Mouse (Mus musculus): ENCODE results near the gene Wbp1.
A peak's percentile ranks its signal among the peaks of the same experiment; 100 is the strongest.

The Wbp1 gene

GRCm38 (mm10) chr6:83136881-83137575, 15.7 kb upstream of the Wbp1 start:
- Histone ChIP-seq H3K27me3 (ENCODE audit: insufficient read depth, low read length) (peaks cover 77% of the 10 kb centered on the region), H3K4me1 (replicated peaks; ENCODE audit: low read depth, low read length) (peaks cover 48% of the 10 kb centered on the region), H3K9me3 (ENCODE audit: low read length) (peaks cover 5% of the 10 kb centered on the region; the same call in 1 of the 2 replicates), H3K36me3 (ENCODE audit: insufficient read depth, low read length) (no peaks in the 10 kb centered on the region), H3K4me3 (replicated peaks; ENCODE audit: low read length) (peak overlapping the region; percentile 69)
- TF ChIP-seq CTCF (conservative IDR thresholded peaks at IDR 0.05; ENCODE audit: low read length) (no peak), POU5F1 (IDR thresholded peaks at IDR 0.05; ENCODE audit: borderline replicate concordance, low read length) (no peak), NANOG (IDR thresholded peaks at IDR 0.05; ENCODE audit: borderline replicate concordance, low read length) (no peak)

DNA sequence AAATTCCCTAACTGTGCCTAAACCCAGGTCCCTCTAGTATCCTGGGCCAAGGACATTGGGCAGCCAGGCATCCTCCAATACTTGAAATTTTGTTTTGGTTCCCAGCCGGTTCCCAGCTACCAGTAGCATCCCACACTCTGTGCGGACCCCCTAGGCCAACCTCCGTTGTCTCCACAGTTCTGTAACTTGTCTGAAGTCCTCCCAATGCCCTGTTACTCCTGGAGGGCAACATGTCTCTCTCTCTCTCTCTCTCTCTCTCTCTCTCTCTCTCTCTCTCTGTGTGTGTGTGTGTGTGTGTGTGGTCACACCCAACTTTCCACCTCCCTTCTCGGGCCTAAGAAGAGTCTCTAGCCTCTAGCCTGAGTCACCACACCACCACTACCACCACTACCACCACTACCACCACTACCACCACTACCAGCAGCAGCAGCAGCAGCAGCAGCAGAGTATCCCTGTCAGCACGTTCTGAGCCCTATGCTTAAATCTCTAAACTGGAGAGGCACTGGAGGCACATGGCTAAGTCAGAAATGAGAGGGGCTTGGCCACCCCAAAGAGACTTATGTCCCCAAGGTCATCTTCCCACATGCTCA, 15.0 kb upstream of the Wbp1 start:
- no peak for TF ChIP-seq CTCF (conservative IDR thresholded peaks at IDR 0.05; ENCODE audit: low read length)
- TF ChIP-seq POU5F1 (IDR thresholded peaks at IDR 0.05; ENCODE audit: borderline replicate concordance, low read length) = no peak
- TF ChIP-seq NANOG (IDR thresholded peaks at IDR 0.05; ENCODE audit: borderline replicate concordance, low read length) = no peak

DNA sequence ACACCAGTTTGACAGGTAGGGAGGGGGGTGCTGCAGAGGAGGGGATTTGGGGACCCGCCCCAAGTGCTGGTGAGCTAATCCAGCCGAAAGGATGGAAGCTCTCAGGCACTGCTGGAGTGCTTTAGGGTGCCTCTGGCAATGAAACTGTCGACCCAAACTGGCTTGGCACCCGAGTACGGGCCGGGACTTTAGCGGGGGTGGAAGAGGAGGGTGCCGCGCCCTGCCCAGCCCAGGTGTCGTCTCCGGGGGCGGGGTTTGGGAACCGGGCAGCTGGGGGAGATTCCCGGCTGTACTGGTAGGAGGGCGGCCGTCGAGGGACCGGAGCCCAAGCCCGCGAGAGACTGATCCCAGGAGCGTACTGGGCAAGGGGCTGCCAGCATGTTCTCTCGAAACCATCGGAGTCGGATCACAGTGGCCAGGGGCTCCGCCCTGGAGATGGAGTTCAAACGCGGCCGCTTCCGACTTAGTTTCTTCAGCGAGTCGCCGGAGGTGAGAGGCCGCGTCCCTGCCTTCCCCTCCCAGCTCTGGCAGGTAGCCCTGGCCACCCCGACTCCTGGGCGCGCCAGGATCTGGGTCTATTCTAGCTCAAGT, 14.3 kb upstream of the Wbp1 start:
- H3K4me1 ChIP-seq (replicated peaks; ENCODE audit: low read depth, low read length) = peaks cover 58% of the 10 kb centered on the region
- H3K4me3 ChIP-seq (replicated peaks; ENCODE audit: low read length) = peak overlapping the region; percentile 66
- TF ChIP-seq CTCF (conservative IDR thresholded peaks at IDR 0.05; ENCODE audit: low read length) (no peak), POU5F1 (IDR thresholded peaks at IDR 0.05; ENCODE audit: borderline replicate concordance, low read length) (no peak), NANOG (IDR thresholded peaks at IDR 0.05; ENCODE audit: borderline replicate concordance, low read length) (no peak)
- no peaks in the 10 kb centered on the region for H3K36me3 ChIP-seq (ENCODE audit: insufficient read depth, low read length)
- H3K27me3 ChIP-seq (ENCODE audit: insufficient read depth, low read length) = peaks cover 66% of the 10 kb centered on the region
- no peaks in the 10 kb centered on the region for H3K9me3 ChIP-seq (ENCODE audit: low read length)

More for the DNA sequence above, 15.0 kb upstream of the Wbp1 start:
- Histone ChIP-seq H3K27me3 (ENCODE audit: insufficient read depth, low read length) (peaks cover 70% of the 10 kb centered on the region), H3K4me1 (replicated peaks; ENCODE audit: low read depth, low read length) (peaks cover 52% of the 10 kb centered on the region), H3K36me3 (ENCODE audit: insufficient read depth, low read length) (no peaks in the 10 kb centered on the region), H3K4me3 (replicated peaks; ENCODE audit: low read length) (peak overlapping the region; percentile 69), H3K9me3 (ENCODE audit: low read length) (peaks cover 2% of the 10 kb centered on the region; the same call in 1 of the 2 replicates)

GRCm38 (mm10) chr6:83134951-83135513, 13.7 kb upstream of the Wbp1 start, which contains the start of gene Rtkn:
Rtkn (plus strand) TSS chr6:83135463.
- no peaks in the 10 kb centered on the region for H3K36me3 ChIP-seq (ENCODE audit: insufficient read depth, low read length)
- TF ChIP-seq POU5F1 (IDR thresholded peaks at IDR 0.05; ENCODE audit: borderline replicate concordance, low read length) = no peak
- TF ChIP-seq CTCF (conservative IDR thresholded peaks at IDR 0.05; ENCODE audit: low read length) = no peak
- TF ChIP-seq NANOG (IDR thresholded peaks at IDR 0.05; ENCODE audit: borderline replicate concordance, low read length) = no peak
- no peaks in the 10 kb centered on the region for H3K9me3 ChIP-seq (ENCODE audit: low read length)
- H3K4me3 ChIP-seq (replicated peaks; ENCODE audit: low read length) = peak within 1 kb of the TSS; percentile 66
- H3K4me1 ChIP-seq (replicated peaks; ENCODE audit: low read depth, low read length) = peaks cover 58% of the 10 kb centered on the region
- peaks cover 63% of the 10 kb centered on the region for H3K27me3 ChIP-seq (ENCODE audit: insufficient read depth, low read length)

- H3K4me3 ChIP-seq (replicated peaks; ENCODE audit: low read length) = no peak overlapping the region
- H3K9me3 ChIP-seq (ENCODE audit: low read length) = no peaks in the 10 kb centered on the region
- TF ChIP-seq CTCF (conservative IDR thresholded peaks at IDR 0.05; ENCODE audit: low read length) = no peak
- TF ChIP-seq POU5F1 (IDR thresholded peaks at IDR 0.05; ENCODE audit: borderline replicate concordance, low read length) = no peak
- no peak for TF ChIP-seq NANOG (IDR thresholded peaks at IDR 0.05; ENCODE audit: borderline replicate concordance, low read length)
- H3K27me3 ChIP-seq (ENCODE audit: insufficient read depth, low read length) = peaks cover 55% of the 10 kb centered on the region
- no peaks in the 10 kb centered on the region for H3K36me3 ChIP-seq (ENCODE audit: insufficient read depth, low read length)
- H3K4me1 ChIP-seq (replicated peaks; ENCODE audit: low read depth, low read length) = peaks cover 58% of the 10 kb centered on the region
Measured at GRCm38 (mm10) chr6:83134226-83134625, 12.9 kb upstream of the Wbp1 start.

- H3K36me3 ChIP-seq (ENCODE audit: insufficient read depth, low read length) = no peaks in the 10 kb centered on the region
- peaks cover 52% of the 10 kb centered on the region for H3K4me1 ChIP-seq (replicated peaks; ENCODE audit: low read depth, low read length)
- H3K27me3 ChIP-seq (ENCODE audit: insufficient read depth, low read length) = peaks cover 37% of the 10 kb centered on the region
- TF ChIP-seq POU5F1 (IDR thresholded peaks at IDR 0.05; ENCODE audit: borderline replicate concordance, low read length) (no peak), CTCF (conservative IDR thresholded peaks at IDR 0.05; ENCODE audit: low read length) (no peak), NANOG (IDR thresholded peaks at IDR 0.05; ENCODE audit: borderline replicate concordance, low read length) (no peak)
- H3K9me3 ChIP-seq (ENCODE audit: low read length) = no peaks in the 10 kb centered on the region
- no peak overlapping the region for H3K4me3 ChIP-seq (replicated peaks; ENCODE audit: low read length)
Measured at GRCm38 (mm10) chr6:83132176-83132919, 11.0 kb upstream of the Wbp1 start.

GRCm38 (mm10) chr6:83131469-83132034, 10.2 kb upstream of the Wbp1 start:
- peaks cover 29% of the 10 kb centered on the region for H3K27me3 ChIP-seq (ENCODE audit: insufficient read depth, low read length)
- H3K4me3 ChIP-seq (replicated peaks; ENCODE audit: low read length) = no peak overlapping the region
- peaks cover 44% of the 10 kb centered on the region for H3K4me1 ChIP-seq (replicated peaks; ENCODE audit: low read depth, low read length)
- H3K9me3 ChIP-seq (ENCODE audit: low read length) = no peaks in the 10 kb centered on the region
- TF ChIP-seq CTCF (conservative IDR thresholded peaks at IDR 0.05; ENCODE audit: low read length) (no peak), NANOG (IDR thresholded peaks at IDR 0.05; ENCODE audit: borderline replicate concordance, low read length) (no peak), POU5F1 (IDR thresholded peaks at IDR 0.05; ENCODE audit: borderline replicate concordance, low read length) (no peak)
- no peaks in the 10 kb centered on the region for H3K36me3 ChIP-seq (ENCODE audit: insufficient read depth, low read length)
